Mouse (Mus musculus) embryonic facial prominence, embryonic 14.5 days (tissue): Measurements from ENCODE around the gene Rnf123. TPM values are rescaled to one million over a fixed set of nuclear protein-coding genes. Genes with fewer than 3 reads are reported as not detected.
A peak's percentile ranks its signal among the peaks of the same experiment; 100 is the strongest.
"Not testable (repeated sequence)": the region's sequence is repeated elsewhere in the genome, so short reads cannot be mapped to it uniquely, and the experiment has no call there.

Experiments
- ATAC-seq: fragments of 200-750 bp; cut with Nextera tagmentation; 2 replicates; pipeline ENCODE4 v1.8.0; 2017; ENCODE audit warnings: low read depth, moderate number of reproducible peaks, moderate TSS enrichment
- DNase-seq: peaks from one replicate; pipeline ENCODE4 v3.0.0-alpha.2; 2015; ENCODE audit warnings: low spot score
- H3K27ac ChIP-seq: fragments of 300-500 bp; sonication (generic); replicated peaks from 2 replicates; pipeline ENCODE4 v1.5.1; 2014; ENCODE audit warnings: low read depth, mild to moderate bottlenecking, low read length, moderate library complexity
- H3K27me3 ChIP-seq: fragments of 300-500 bp; sonication (generic); replicated peaks from 2 replicates; pipeline ENCODE4 v1.6.1; 2014; ENCODE audit warnings: low read length; ENCODE audit not compliant: control insufficient read depth, insufficient read depth
- H3K36me3 ChIP-seq: fragments of 300-500 bp; sonication (generic); 2 replicates; pipeline ENCODE4 v1.6.1; 2014; ENCODE audit warnings: low read length, mixed read lengths; ENCODE audit not compliant: control insufficient read depth, insufficient read depth
- H3K4me1 ChIP-seq: fragments of 300-500 bp; sonication (generic); 2 replicates; pipeline ENCODE4 v1.6.1; 2014; ENCODE audit warnings: antibody characterized with exemption, low read length; ENCODE audit not compliant: control insufficient read depth, insufficient read depth
- H3K4me2 ChIP-seq: fragments of 300-500 bp; sonication (generic); 2 replicates; pipeline ENCODE4 v1.6.1; 2014; ENCODE audit warnings: low read depth, mild to moderate bottlenecking, low read length, moderate library complexity, mixed read lengths
- H3K4me3 ChIP-seq: fragments of 300-500 bp; sonication (generic); 2 replicates; pipeline ENCODE4 v1.5.1; 2014; ENCODE audit warnings: low read depth, mild to moderate bottlenecking, low read length
- H3K9ac ChIP-seq: fragments of 300-500 bp; sonication (generic); 2 replicates; pipeline ENCODE4 v1.6.1; 2014; ENCODE audit warnings: low read depth, mild to moderate bottlenecking, low read length, moderate library complexity, mixed read lengths
- H3K9me3 ChIP-seq: fragments of 300-500 bp; sonication (generic); 2 replicates; pipeline ENCODE4 v1.6.1; 2016; ENCODE audit warnings: low read length; ENCODE audit not compliant: control insufficient read depth
- WGBS: fragments of 180-500 bp; shearing (Covaris S2); extraction: QIAGEN DNeasy Blood & Tissue Kit; methylation state at CpG from one replicate; pipeline ENCODE4 v1.1.7; 2014; 5-methylcytosine and 5-hydroxymethylcytosine counted together
- polyA plus RNA-seq: library from polyadenylated mRNA; unstranded; fragments of >200 nt; fragmentation: Nextera tagmentation; extraction: Ambion mirVana; gene quantifications from 2 replicates; pipeline ENCODE4 v1.2.1, GENCODE M21; 2014

Rnf123 gene
- polyA plus RNA-seq, 1 experiment from 2014 or later, result 22.9 TPM

DNA sequence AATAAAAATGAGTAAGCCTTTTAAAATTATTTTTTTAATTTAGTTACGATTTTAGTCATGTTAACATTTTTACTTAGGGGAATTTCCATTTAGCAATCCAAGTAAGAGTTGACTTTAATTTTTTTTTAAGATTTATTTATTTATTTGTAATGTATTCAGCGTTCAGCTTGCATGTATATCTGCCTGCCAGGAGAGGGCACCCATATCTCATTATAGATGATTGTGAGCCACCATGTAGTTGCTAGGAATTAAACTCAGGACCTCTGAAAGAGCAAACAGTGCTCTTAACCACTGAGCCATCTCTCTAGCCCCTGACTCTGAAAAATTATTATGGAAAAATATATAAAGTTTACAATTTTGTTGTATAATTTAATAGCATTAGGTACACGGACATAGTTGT, 56.6 kb downstream of the Rnf123 start:
- no peak overlapping the region for H3K27ac ChIP-seq
- DNase-seq (no peak), ATAC-seq (no peak)
- H3K27me3 ChIP-seq, result no peaks in the 10 kb centered on the region
- no peak overlapping the region for H3K9ac ChIP-seq
- WGBS, result 92% methylated on average over 3 of the region's 3 CpGs
- no peaks in the 10 kb centered on the region for H3K4me1 ChIP-seq
- no peak overlapping the region for H3K4me2 ChIP-seq
- H3K4me3 ChIP-seq, result no peak overlapping the region
- no peaks in the 10 kb centered on the region for H3K9me3 ChIP-seq
- peaks cover 65% of the 10 kb centered on the region for H3K36me3 ChIP-seq

- no peak for ATAC-seq
- DNase-seq, result no peak
- H3K27ac ChIP-seq, result no peak overlapping the region
- H3K4me2 ChIP-seq, result no peak overlapping the region
- H3K4me1 ChIP-seq, result no peaks in the 10 kb centered on the region; the same call in 1 of the 2 replicates
- WGBS, result 79% methylated on average over 3 of the region's 3 CpGs
- H3K36me3 ChIP-seq, result peaks cover 49% of the 10 kb centered on the region
- H3K4me3 ChIP-seq, result no peak overlapping the region
- H3K9me3 ChIP-seq, result no peaks in the 10 kb centered on the region
- no peaks in the 10 kb centered on the region for H3K27me3 ChIP-seq
- no peak overlapping the region for H3K9ac ChIP-seq
Observed at GRCm38 (mm10) chr9:108023216-108023615, 59.9 kb downstream of the Rnf123 start.

DNA sequence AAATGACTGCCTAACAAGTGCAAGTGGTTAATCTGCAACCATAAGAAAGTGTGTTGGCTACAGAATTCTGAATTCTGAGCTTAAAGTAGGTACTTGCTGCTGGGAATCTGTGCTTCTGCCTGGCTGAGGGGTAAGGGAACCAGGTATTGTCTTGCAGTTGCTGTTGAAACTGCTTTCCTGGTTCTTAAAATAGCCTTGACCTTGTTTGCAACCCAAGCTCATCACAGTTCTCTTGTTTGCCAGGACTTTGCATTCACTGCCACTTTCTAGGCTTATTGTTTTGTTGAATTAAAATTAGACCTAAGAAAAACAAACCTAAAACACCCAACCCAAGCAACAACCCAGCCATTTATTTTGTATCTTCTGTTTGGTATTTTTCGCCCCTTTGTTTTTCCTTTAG, 62.4 kb downstream of the Rnf123 start:
- DNase-seq (no peak), ATAC-seq (no peak)
- H3K36me3 ChIP-seq, result peaks cover 25% of the 10 kb centered on the region
- no peak overlapping the region for H3K27ac ChIP-seq
- H3K9ac ChIP-seq, result no peak overlapping the region
- H3K4me3 ChIP-seq, result no peak overlapping the region
- WGBS, result 95% methylated on average over 1 of the region's 1 CpGs
- H3K4me1 ChIP-seq, result no peaks in the 10 kb centered on the region; the same call in 1 of the 2 replicates
- no peak overlapping the region for H3K4me2 ChIP-seq
- no peaks in the 10 kb centered on the region for H3K9me3 ChIP-seq
- H3K27me3 ChIP-seq, result no peaks in the 10 kb centered on the region

DNA sequence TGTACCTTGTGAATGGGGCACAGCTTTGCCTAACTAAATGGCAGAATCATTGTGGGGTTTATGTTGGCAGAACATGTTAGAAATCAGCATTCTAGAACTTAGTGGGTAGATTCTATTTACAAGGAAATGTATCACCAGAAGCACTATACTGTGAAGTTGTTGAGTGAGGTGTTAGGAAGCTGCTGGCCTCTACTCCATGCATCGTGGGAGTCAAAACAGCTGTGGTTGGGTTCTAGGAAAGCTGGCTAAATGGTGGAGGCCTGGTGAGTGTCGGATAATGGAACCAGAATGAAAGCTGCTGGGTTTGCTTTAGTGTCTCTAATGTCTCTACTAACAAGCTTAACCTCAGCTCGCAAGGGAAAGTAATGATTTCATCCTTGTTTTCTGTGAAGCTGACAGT, 66.0 kb downstream of the Rnf123 start:
- no peaks in the 10 kb centered on the region for H3K27me3 ChIP-seq
- no peak overlapping the region for H3K4me3 ChIP-seq
- H3K4me2 ChIP-seq, result no peak overlapping the region
- no peak overlapping the region for H3K9ac ChIP-seq
- no peak overlapping the region for H3K27ac ChIP-seq
- no peaks in the 10 kb centered on the region for H3K9me3 ChIP-seq
- DNase-seq, result no peak
- 80% methylated on average over 3 of the region's 3 CpGs for WGBS
- no peak for ATAC-seq
- peaks cover 20% of the 10 kb centered on the region for H3K36me3 ChIP-seq
- no peaks in the 10 kb centered on the region; the same call in 1 of the 2 replicates for H3K4me1 ChIP-seq

DNA sequence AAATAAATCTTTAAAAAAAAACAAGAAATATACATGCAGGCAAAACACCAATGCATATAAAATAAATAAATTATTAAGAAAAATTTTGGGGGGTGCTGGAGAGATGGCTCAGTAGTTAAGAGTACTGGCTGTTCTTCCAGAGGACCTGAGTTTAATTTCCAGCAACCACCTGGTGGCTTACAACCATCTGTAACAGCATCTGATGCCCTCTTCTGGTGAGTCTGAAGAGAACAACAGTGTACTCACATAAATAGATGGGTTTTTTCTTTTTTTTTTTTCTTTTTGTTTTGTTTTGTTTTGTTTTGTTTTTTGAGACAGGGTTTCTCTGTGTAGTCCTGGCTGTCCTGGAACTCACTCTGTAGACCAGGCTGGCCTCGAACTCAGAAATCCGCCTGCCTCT, 69.6 kb downstream of the Rnf123 start:
- not testable (repeated sequence) for H3K27me3 ChIP-seq, H3K27ac ChIP-seq, H3K4me1 ChIP-seq, ATAC-seq, H3K9me3 ChIP-seq, H3K4me3 ChIP-seq, H3K4me2 ChIP-seq, DNase-seq, H3K9ac ChIP-seq
- WGBS, result 97% methylated on average over 2 of the region's 2 CpGs
- H3K36me3 ChIP-seq, result peaks cover 20% of the 10 kb centered on the region

GRCm38 (mm10) chr9:108010385-108010784, 72.8 kb downstream of the Rnf123 start:
- H3K4me2 ChIP-seq, result no peak overlapping the region
- DNase-seq (no peak), ATAC-seq (no peak)
- H3K27me3 ChIP-seq, result no peaks in the 10 kb centered on the region
- H3K27ac ChIP-seq, result no peak overlapping the region
- no peak overlapping the region for H3K4me3 ChIP-seq
- H3K36me3 ChIP-seq, result peaks cover 19% of the 10 kb centered on the region
- H3K9me3 ChIP-seq, result no peaks in the 10 kb centered on the region
- H3K9ac ChIP-seq, result no peak overlapping the region
- H3K4me1 ChIP-seq, result no peaks in the 10 kb centered on the region

DNA sequence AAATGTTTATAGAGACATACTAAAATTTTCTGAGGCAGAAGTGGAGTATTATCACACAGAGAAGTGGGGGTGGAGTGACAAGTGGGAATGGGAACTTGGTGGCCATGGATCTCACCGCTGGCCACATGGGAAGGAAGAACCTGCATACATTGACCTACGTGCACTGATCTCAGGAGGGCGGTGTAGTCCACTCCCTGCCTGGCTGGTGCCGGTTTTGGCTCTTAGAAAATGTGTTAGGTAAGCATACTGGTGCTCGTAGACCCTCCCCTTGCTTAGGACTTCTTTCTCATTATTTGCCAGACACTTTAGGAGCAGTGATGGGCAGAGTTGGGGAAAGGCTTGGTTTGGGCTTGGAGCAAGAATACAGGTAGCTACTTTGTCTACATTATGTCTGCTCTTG, 75.1 kb downstream of the Rnf123 start:
- ATAC-seq (no peak), DNase-seq (no peak)
- 76% methylated on average over 5 of the region's 5 CpGs for WGBS
- H3K27me3 ChIP-seq, result no peaks in the 10 kb centered on the region
- H3K9ac ChIP-seq, result no peak overlapping the region
- H3K27ac ChIP-seq, result no peak overlapping the region
- peaks cover 16% of the 10 kb centered on the region for H3K4me1 ChIP-seq
- no peaks in the 10 kb centered on the region for H3K9me3 ChIP-seq
- H3K4me3 ChIP-seq, result no peak overlapping the region
- H3K4me2 ChIP-seq, result no peak overlapping the region
- peaks cover 7% of the 10 kb centered on the region for H3K36me3 ChIP-seq

GRCm38 (mm10) chr9:108003531-108003890, 79.6 kb downstream of the Rnf123 start:
- Histone ChIP-seq H3K4me3 (peak overlapping the region; percentile 93), H3K27me3 (no peaks in the 10 kb centered on the region), H3K4me1 (peaks cover 16% of the 10 kb centered on the region), H3K27ac (peak overlapping the region; percentile 94), H3K9ac (peak overlapping the region; percentile 98), H3K9me3 (no peaks in the 10 kb centered on the region), H3K36me3 (no peaks in the 10 kb centered on the region), H3K4me2 (peak overlapping the region; percentile 80)
- WGBS, result 9% methylated on average over 8 of the region's 8 CpGs
- no peak for ATAC-seq
- peak; percentile 41 for DNase-seq

GRCm38 (mm10) chr9:108002778-108003530, 80.2 kb downstream of the Rnf123 start:
- Histone ChIP-seq H3K36me3 (no peaks in the 10 kb centered on the region), H3K4me3 (peak overlapping the region; percentile 93), H3K4me2 (peak overlapping the region; percentile 80), H3K4me1 (peaks cover 16% of the 10 kb centered on the region), H3K27ac (peak overlapping the region; percentile 94), H3K9me3 (no peaks in the 10 kb centered on the region), H3K27me3 (no peaks in the 10 kb centered on the region), H3K9ac (peak overlapping the region; percentile 98)
- DNase-seq, result no peak
- whole genome bisulfite sequencing, result under 1% methylated on average over 25 of the region's 50 CpGs
- peak; percentile 56 for ATAC-seq
